ENCODE assay signal across 15 mouse cellular contexts in the genomic region with DNA sequence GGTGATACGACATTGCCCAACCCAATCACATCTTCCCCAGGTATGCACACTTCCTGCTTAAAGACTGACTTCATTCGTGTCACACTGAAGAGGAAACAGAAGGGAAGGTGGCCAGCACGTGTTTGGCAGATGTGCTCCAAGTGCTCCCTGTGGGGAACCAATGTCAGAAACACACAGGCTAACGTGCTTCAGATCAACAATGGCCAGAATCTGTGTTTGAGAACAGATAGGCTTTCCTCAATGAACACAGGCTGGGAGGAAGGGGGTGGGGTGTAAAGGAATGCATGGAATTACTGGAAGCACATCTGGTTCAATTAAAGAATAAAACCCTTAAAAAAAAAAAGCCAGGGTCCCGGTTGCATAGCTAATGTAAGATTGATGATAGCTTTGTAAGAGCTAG. TPM values are rescaled to one million over a fixed set of nuclear protein-coding genes. Genes with fewer than 3 reads are reported as not detected.
DNase-seq lines count a peak whose midpoint lies in the region; ATAC-seq lines count a peak whose summit lies in the region.
"Had no signal": no experiment of that assay in that cellular context is flagged by ENCODE, and none has a peak within 500 bp of the region (broad histone marks: within the 10 kb centered on the region; RNA-seq: fewer than 3 reads in every experiment).

No protein-coding gene starts in this region.

- no peaks in the 10 kb centered on the region for H3K9me3 ChIP-seq in hindbrain, embryonic 11.5 days (ENCODE audit: control insufficient read depth, low read length)
- no peaks in the 10 kb centered on the region for H3K9me3 ChIP-seq in hindbrain, embryonic 16.5 days (ENCODE audit: control insufficient read depth, low read length)
- H3K9me3 ChIP-seq in embryonic facial prominence, embryonic 10.5 days: no peaks in the 10 kb centered on the region
- H3K9me3 ChIP-seq in limb, embryonic 13.5 days: no peaks in the 10 kb centered on the region
- no peaks in the 10 kb centered on the region for H3K9me3 ChIP-seq in forebrain, embryonic 10.5 days
- H3K9me3 ChIP-seq in forebrain, embryonic 16.5 days (ENCODE audit: control insufficient read depth, low read length): no peaks in the 10 kb centered on the region
- H3K9me3 ChIP-seq: forebrain, embryonic 13.5 days; heart, embryonic 13.5 days; kidney, embryonic 15.5 days had no signal

- DNase-seq in hindbrain, embryonic 11.5 days (ENCODE audit: low spot score): peak; percentile 12
- DNase-seq in B cell, adult 2 months: peak; percentile 27 to 35
- peak; percentile 26 for DNase-seq in embryonic facial prominence, embryonic 10.5 days (ENCODE audit: low spot score)
- no peak for DNase-seq in forebrain, embryonic 10.5 days (ENCODE audit: extremely low spot score, low spot score)
- DNase-seq: gastrocnemius, adult 2 months had no signal

- no peaks in the 10 kb centered on the region for H3K36me3 ChIP-seq in hindbrain, embryonic 11.5 days (ENCODE audit: control insufficient read depth, insufficient read depth, low read length)
- no peaks in the 10 kb centered on the region for H3K36me3 ChIP-seq in hindbrain, embryonic 16.5 days (ENCODE audit: control insufficient read depth, insufficient read depth, low read length)
- H3K36me3 ChIP-seq in embryonic facial prominence, embryonic 10.5 days (replicated peaks): no peaks in the 10 kb centered on the region
- no peaks in the 10 kb centered on the region for H3K36me3 ChIP-seq in limb, embryonic 13.5 days
- H3K36me3 ChIP-seq in forebrain, embryonic 10.5 days (replicated peaks): no peaks in the 10 kb centered on the region
- H3K36me3 ChIP-seq in forebrain, embryonic 16.5 days (ENCODE audit: control insufficient read depth, insufficient read depth): no peaks in the 10 kb centered on the region
- H3K36me3 ChIP-seq: heart, embryonic 13.5 days; kidney, embryonic 15.5 days had no signal

- H3K27me3 ChIP-seq in hindbrain, embryonic 11.5 days (ENCODE audit: control insufficient read depth, insufficient read depth, low read length): no peaks in the 10 kb centered on the region
- H3K27me3 ChIP-seq in hindbrain, embryonic 16.5 days (replicated peaks; ENCODE audit: control insufficient read depth, insufficient read depth, low read length): no peaks in the 10 kb centered on the region
- H3K27me3 ChIP-seq in embryonic facial prominence, embryonic 10.5 days (replicated peaks; ENCODE audit: low read depth, poor library complexity, severe bottlenecking): no peaks in the 10 kb centered on the region
- H3K27me3 ChIP-seq in limb, embryonic 13.5 days: no peaks in the 10 kb centered on the region
- no peaks in the 10 kb centered on the region for H3K27me3 ChIP-seq in forebrain, embryonic 10.5 days (ENCODE audit: poor library complexity, severe bottlenecking)
- no peaks in the 10 kb centered on the region for H3K27me3 ChIP-seq in forebrain, embryonic 16.5 days (replicated peaks; ENCODE audit: control insufficient read depth, insufficient read depth, low read length)
- H3K27me3 ChIP-seq: forebrain, embryonic 13.5 days; heart, embryonic 13.5 days; kidney, embryonic 15.5 days had no signal

- no peak overlapping the region for H3K9ac ChIP-seq in hindbrain, embryonic 11.5 days (ENCODE audit: low read depth, low read length)
- no peak overlapping the region for H3K9ac ChIP-seq in hindbrain, embryonic 16.5 days (ENCODE audit: low read depth, low read length)
- H3K9ac ChIP-seq in limb, embryonic 13.5 days: no peak overlapping the region
- H3K9ac ChIP-seq in forebrain, embryonic 16.5 days (replicated peaks; ENCODE audit: low read depth, low read length): no peak overlapping the region
- H3K9ac ChIP-seq: forebrain, embryonic 13.5 days; heart, embryonic 13.5 days; hindbrain, embryonic 14.5 days; kidney, embryonic 15.5 days had no signal

- ATAC-seq in hindbrain, embryonic 11.5 days (ENCODE audit: low FRiP score): no peak
- no peak for ATAC-seq in hindbrain, embryonic 16.5 days
- peak; percentile 87 for ATAC-seq in limb, embryonic 13.5 days (ENCODE audit: low FRiP score, low read depth)
- ATAC-seq in forebrain, embryonic 16.5 days: no peak
- no peak for ATAC-seq in erythroid progenitor cell, adult 5-6 weeks (replicated peaks; ENCODE audit: low FRiP score, poor library complexity, severe bottlenecking)
- ATAC-seq: activated CD4-positive, CD25-positive, alpha-beta regulatory T cell, adult 4 months; forebrain, embryonic 13.5 days; midbrain, embryonic 16.5 days had no signal

- no peak overlapping the region for H3K4me3 ChIP-seq in hindbrain, embryonic 11.5 days (ENCODE audit: low read depth, low read length)
- H3K4me3 ChIP-seq in hindbrain, embryonic 16.5 days (ENCODE audit: low read length): no peak overlapping the region
- no peak overlapping the region for H3K4me3 ChIP-seq in embryonic facial prominence, embryonic 10.5 days
- H3K4me3 ChIP-seq in limb, embryonic 13.5 days: no peak overlapping the region
- no peak overlapping the region for H3K4me3 ChIP-seq in forebrain, embryonic 10.5 days
- no peak overlapping the region for H3K4me3 ChIP-seq in forebrain, embryonic 16.5 days (replicated peaks; ENCODE audit: low read length)
- H3K4me3 ChIP-seq: forebrain, embryonic 13.5 days; gastrocnemius, adult 2 months; heart, embryonic 13.5 days; kidney, embryonic 15.5 days had no signal

- H3K27ac ChIP-seq in hindbrain, embryonic 11.5 days (ENCODE audit: low read depth, low read length): no peak overlapping the region
- no peak overlapping the region for H3K27ac ChIP-seq in hindbrain, embryonic 16.5 days (ENCODE audit: low read depth, low read length)
- H3K27ac ChIP-seq in embryonic facial prominence, embryonic 10.5 days (replicated peaks): no peak overlapping the region
- peak overlapping the region; percentile 15; the same call in 1 of the 2 replicates for H3K27ac ChIP-seq in limb, embryonic 13.5 days
- H3K27ac ChIP-seq in forebrain, embryonic 10.5 days: no peak overlapping the region
- H3K27ac ChIP-seq in forebrain, embryonic 16.5 days (ENCODE audit: low read length): no peak overlapping the region
- H3K27ac ChIP-seq: forebrain, embryonic 13.5 days; gastrocnemius, adult 2 months; heart, embryonic 13.5 days; hindbrain, embryonic 14.5 days; kidney, embryonic 15.5 days had no signal

- no peaks in the 10 kb centered on the region for H3K4me1 ChIP-seq in hindbrain, embryonic 11.5 days (replicated peaks; ENCODE audit: control insufficient read depth, insufficient read depth, low read length)
- no peaks in the 10 kb centered on the region for H3K4me1 ChIP-seq in hindbrain, embryonic 16.5 days (ENCODE audit: control insufficient read depth, insufficient read depth, low read depth, low read length)
- peaks cover 3% of the 10 kb centered on the region; the same call in 1 of the 2 replicates for H3K4me1 ChIP-seq in embryonic facial prominence, embryonic 10.5 days
- peaks cover 20% of the 10 kb centered on the region for H3K4me1 ChIP-seq in limb, embryonic 13.5 days
- H3K4me1 ChIP-seq in forebrain, embryonic 10.5 days: no peaks in the 10 kb centered on the region
- H3K4me1 ChIP-seq in forebrain, embryonic 16.5 days (replicated peaks; ENCODE audit: control insufficient read depth, insufficient read depth, low read length): no peaks in the 10 kb centered on the region
- H3K4me1 ChIP-seq: forebrain, embryonic 13.5 days; kidney, embryonic 15.5 days had no signal

- no peak overlapping the region for H3K4me2 ChIP-seq in hindbrain, embryonic 11.5 days (replicated peaks; ENCODE audit: low read depth, low read length)
- no peak overlapping the region for H3K4me2 ChIP-seq in hindbrain, embryonic 16.5 days (ENCODE audit: low read length)
- H3K4me2 ChIP-seq in limb, embryonic 13.5 days (replicated peaks): 0 out of 2 replicates have a peak overlapping the region, but pooled peaks have one; percentile 7
- H3K4me2 ChIP-seq in forebrain, embryonic 16.5 days (ENCODE audit: low read length): no peak overlapping the region
- H3K4me2 ChIP-seq: forebrain, embryonic 13.5 days; heart, embryonic 13.5 days; hindbrain, embryonic 14.5 days; kidney, embryonic 15.5 days had no signal

- 62% methylated on average over 5 of the region's 5 CpGs for WGBS in hindbrain, embryonic 11.5 days
- 56% methylated on average over 5 of the region's 5 CpGs for WGBS in hindbrain, embryonic 16.5 days
- WGBS in embryonic facial prominence, embryonic 10.5 days: 52% methylated on average over 5 of the region's 5 CpGs
- 30% methylated on average over 5 of the region's 5 CpGs for WGBS in limb, embryonic 13.5 days
- 70% methylated on average over 5 of the region's 5 CpGs for WGBS in forebrain, embryonic 10.5 days
- WGBS in forebrain, embryonic 16.5 days: 69% methylated on average over 5 of the region's 5 CpGs

RNA-seq across cellular contexts. Expression of a gene that starts 15.2 kb away (rescaled TPM):
- 13.0 and 13.3 TPM in 2 replicates for polyA plus RNA-seq in hindbrain, embryonic 11.5 days (2014; fragmentation: Nextera tagmentation; extraction: Ambion mirVana)
- 4.2 and 5.7 TPM in 2 replicates for polyA plus RNA-seq in hindbrain, embryonic 16.5 days (2015; fragmentation: Nextera tagmentation; extraction: Ambion mirVana)
- 23.1 and 23.8 TPM in 2 replicates for polyA plus RNA-seq in embryonic facial prominence, embryonic 10.5 days (2016; fragmentation: Nextera tagmentation; extraction: Ambion mirVana)
- 12.6 and 13.6 TPM in 2 replicates for polyA plus RNA-seq in limb, embryonic 13.5 days (2015; fragmentation: Nextera tagmentation; extraction: Ambion mirVana)
- 22.5 and 25.6 TPM in 2 replicates for polyA plus RNA-seq in forebrain, embryonic 10.5 days (2016; fragmentation: Nextera tagmentation; extraction: Ambion mirVana)
- polyA plus RNA-seq in forebrain, embryonic 16.5 days (2015; fragmentation: Nextera tagmentation; extraction: Ambion mirVana): 6.9 and 7.3 TPM in 2 replicates
- total RNA-seq in erythroid progenitor cell, adult 5-6 weeks (2015; ENCODE audit: low replicate concordance): 3.8 and 5.0 TPM in 2 replicates
- 6.3 and 7.7 TPM in 2 replicates for total RNA-seq in erythroid progenitor cell, adult 5-6 weeks (2017; ENCODE audit: low replicate concordance)
